Mouse (Mus musculus): ENCODE measurements around the gene Mea1.

- no peak for TF ChIP-seq GATA1 (IDR thresholded peaks at IDR 0.05; ENCODE audit: low read length)
- TF ChIP-seq TAL1 (IDR thresholded peaks at IDR 0.05; ENCODE audit: low read length): no peak
Measured at GRCm38 (mm10) chr17:46639929-46640328, 38.7 kb upstream of the Mea1 start.
